Mouse (Mus musculus) layer of hippocampus, adult 9-10 months (tissue): ENCODE results near the gene Kynu.
A peak's percentile ranks its signal among the peaks of the same experiment; 100 is the strongest.

ENCODE experiments used
- DNase-seq: peaks from one replicate; pipeline ENCODE4 v3.0.0; 2022; ENCODE audit warnings: low spot score

Gene Kynu

GRCm38 (mm10) chr2:43646962-43647361 is 91.8 kb downstream of the Kynu start:
- DNase-seq: no peak

GRCm38 (mm10) chr2:43669588-43669987 is 114.5 kb downstream of the Kynu start:
- DNase-seq: no peak

- DNase-seq: peak; percentile 65
These were observed 118.5 kb downstream of the Kynu start for GRCm38 (mm10) chr2:43673619-43674018.

- DNase-seq: no peak
These were observed 119.0 kb downstream of the Kynu start for GRCm38 (mm10) chr2:43674098-43674497.

- DNase-seq: no peak
These were observed 120.1 kb downstream of the Kynu start for GRCm38 (mm10) chr2:43675277-43675676.

GRCm38 (mm10) chr2:43690402-43690801 is 135.3 kb downstream of the Kynu start:
- DNase-seq: no peak

GRCm38 (mm10) chr2:43691290-43691689 is 136.2 kb downstream of the Kynu start:
- no peak for DNase-seq

GRCm38 (mm10) chr2:43695635-43696034 is 140.5 kb downstream of the Kynu start:
- no peak for DNase-seq

GRCm38 (mm10) chr2:43712611-43713138 is 157.5 kb downstream of the Kynu start:
- DNase-seq: no peak

GRCm38 (mm10) chr2:43722446-43723103 is 167.4 kb downstream of the Kynu start:
- peak; percentile 65 for DNase-seq

GRCm38 (mm10) chr2:43723104-43723541 is 168.0 kb downstream of the Kynu start:
- DNase-seq: no peak

GRCm38 (mm10) chr2:43727181-43727580 is 172.1 kb downstream of the Kynu start:
- DNase-seq: no peak

GRCm38 (mm10) chr2:43727693-43728092 is 172.6 kb downstream of the Kynu start:
- DNase-seq: no peak

GRCm38 (mm10) chr2:43728831-43729230 is 173.7 kb downstream of the Kynu start:
- no peak for DNase-seq
